Mouse (Mus musculus) C2C12 (cell line): ENCODE measurements around the gene Pigs.

Experiments
- CEBPB ChIP-seq: IDR thresholded peaks from one replicate; pipeline ENCODE4 v1.6.1; 2011; ENCODE audit warnings: low read depth, mild to moderate bottlenecking, control low read depth, moderate library complexity
- CTCF ChIP-seq: IDR thresholded peaks from one replicate; pipeline ENCODE4 v1.5.1; 2011; ENCODE audit not compliant: control insufficient read depth, insufficient read depth, insufficient read length
- MAX ChIP-seq: IDR thresholded peaks from one replicate; pipeline ENCODE4 v1.6.1; 2011; ENCODE audit warnings: mild to moderate bottlenecking, control low read depth
- MYOD1 ChIP-seq: IDR thresholded peaks from one replicate; pipeline ENCODE4 v1.6.1; 2011; ENCODE audit warnings: low read depth; ENCODE audit not compliant: control insufficient read depth, insufficient read length
- USF1 ChIP-seq: IDR thresholded peaks from one replicate; pipeline ENCODE4 v1.6.1; 2011; ENCODE audit warnings: low read depth, mild to moderate bottlenecking, control low read depth, moderate library complexity

GRCm38 (mm10) chr11:78324965-78325364 lies 3.2 kb upstream of the Pigs start:
- TF ChIP-seq CTCF (no peak), MAX (no peak), USF1 (no peak), CEBPB (no peak), MYOD1 (no peak)
